Mouse (Mus musculus): Measurements from ENCODE around the gene Rnf10.

Rnf10 gene

DNA sequence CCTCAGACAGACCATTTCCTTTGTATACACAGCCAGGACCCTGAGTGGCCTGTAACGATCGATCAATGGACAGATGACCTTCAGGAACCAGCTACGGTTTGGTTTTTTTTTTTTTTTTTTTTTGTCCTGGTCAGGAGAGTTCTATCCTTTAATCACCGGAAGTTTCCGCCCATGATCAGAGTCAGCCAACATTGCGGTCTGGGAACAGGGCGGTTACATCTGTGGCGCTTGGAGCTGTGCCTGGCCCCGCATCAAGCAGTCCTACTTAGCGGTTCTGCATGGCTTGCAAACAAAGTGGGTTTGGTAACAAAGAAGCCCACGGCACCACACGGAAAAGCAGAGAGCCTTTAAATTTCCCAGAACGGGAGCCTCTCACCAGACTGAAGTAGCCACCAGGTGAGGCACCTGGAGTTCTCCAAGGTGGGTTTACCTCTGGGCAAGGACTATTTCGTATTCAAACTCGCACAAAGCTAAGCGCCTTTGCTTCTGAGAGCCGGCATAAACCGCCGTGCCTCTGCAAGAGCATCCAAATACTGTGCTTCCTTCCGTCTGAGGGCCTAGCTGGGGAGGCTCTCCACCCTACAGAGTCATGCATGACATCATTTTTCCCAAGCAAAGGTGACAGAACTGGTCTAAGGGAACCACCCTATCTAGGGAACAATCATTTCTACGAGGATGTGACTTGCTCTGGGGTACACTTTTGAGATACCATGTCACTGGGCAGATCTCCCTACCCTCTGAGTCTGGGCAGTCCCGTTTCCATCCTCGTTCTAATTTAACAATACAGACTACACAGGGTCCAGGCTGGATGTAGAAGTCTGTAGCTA lies 68.8 kb downstream of the Rnf10 start:
- DNase-seq (ENCODE audit: low read depth, low spot score) = no peak

DNA sequence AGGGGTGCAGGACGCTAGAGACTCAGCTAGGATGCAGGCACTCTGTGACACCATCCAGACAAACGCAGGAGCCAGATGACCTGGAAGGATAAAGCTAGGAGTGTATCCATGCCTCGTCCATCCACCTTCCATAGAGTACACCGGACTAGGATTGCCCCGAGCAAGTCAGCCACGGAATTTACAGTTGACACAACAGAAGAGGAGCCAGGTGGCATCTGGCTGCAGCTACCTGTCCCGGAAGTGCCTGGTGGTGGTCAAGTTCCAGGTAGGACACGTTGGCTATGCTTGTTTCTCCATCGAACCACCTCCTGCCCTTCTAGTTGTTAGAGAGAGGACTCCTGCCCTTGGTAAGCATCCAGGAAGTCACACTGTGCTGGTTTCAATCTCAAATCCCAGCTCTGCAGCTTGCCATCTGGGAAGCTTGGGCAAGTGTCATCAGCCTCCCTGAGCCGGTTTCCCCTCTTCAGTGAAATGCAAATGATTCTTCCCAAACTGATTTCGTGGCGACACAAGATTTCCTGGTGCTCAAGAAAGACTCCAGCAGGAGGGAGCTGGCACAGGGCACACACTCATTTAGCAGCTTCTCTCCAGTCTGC lies 78.0 kb downstream of the Rnf10 start:
- no peak for DNase-seq (ENCODE audit: low read depth, low spot score)

DNA sequence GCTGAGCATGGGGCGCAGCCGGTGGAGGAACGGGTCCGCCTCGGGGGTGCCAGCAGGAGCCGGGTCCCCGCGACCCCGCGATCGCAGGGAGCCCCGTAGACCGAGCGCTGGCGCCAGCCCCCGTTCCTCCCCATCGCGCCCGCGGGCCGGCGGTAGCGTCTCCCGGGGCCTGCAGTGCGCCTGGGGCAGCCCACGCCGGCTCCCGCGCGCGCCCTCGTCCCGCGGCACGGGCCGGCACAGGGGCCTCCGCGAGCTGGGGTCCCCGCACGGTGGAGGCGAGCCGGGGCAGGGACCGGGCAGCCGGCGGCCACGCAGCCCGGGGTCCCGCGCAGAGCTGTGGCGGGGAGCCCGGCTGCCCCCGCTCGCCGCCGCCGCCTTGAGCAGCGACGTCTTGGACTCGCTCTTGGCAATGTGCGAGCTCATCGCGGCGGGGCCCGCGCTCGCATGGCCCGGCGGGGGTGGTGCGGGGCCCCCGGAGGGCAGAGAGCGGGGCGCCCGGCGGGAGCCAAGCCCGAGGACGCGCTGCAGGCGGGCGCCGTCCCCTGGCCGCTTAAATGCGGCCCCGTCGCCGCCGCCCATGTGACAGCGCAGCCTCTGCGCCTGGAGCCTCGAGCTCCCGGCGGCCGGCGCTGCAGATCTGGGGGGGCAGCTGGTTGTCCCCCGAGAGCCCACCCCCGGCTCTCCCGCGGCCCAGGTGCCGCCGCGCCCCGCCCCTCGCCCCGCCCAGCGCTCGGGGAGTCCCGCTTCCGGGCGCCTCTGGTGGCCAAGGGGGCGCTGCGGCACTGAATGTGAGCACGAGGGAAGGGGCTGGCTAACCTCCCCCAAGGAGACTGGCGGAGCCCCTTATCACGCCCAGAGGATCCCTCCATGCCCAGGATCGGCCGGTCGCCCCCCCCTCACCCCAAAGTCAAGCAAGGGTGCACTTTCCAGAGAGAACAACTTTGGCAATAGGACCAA lies 78.8 kb downstream of the Rnf10 start, which contains the start of gene Cabp1:
Cabp1 (minus strand) TSS at position 713 of the 957 bp plus-strand sequence.
- DNase-seq (ENCODE audit: low read depth, low spot score) = no peak

DNA sequence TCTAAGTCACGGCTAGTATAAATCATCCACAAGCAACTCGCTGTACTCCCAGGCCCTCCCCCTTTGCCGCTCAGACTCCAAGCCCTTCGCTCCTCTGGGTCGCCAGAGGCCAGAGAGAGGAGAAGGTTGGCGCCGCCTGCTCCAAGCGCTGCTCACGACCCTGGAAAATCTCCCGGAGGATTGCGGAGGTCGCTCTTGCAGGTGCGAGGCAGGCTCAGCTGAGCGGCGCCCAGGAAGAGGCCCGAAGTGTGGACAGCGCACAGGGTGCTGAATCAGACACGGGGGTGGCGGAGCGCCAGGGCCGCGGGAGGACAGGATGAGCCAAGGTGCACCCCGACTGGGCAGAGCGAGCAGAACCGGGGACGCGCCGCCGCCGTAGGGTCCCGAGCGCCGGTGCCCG lies 79.5 kb downstream of the Rnf10 start:
- DNase-seq (ENCODE audit: low read depth, low spot score) = no peak

DNA sequence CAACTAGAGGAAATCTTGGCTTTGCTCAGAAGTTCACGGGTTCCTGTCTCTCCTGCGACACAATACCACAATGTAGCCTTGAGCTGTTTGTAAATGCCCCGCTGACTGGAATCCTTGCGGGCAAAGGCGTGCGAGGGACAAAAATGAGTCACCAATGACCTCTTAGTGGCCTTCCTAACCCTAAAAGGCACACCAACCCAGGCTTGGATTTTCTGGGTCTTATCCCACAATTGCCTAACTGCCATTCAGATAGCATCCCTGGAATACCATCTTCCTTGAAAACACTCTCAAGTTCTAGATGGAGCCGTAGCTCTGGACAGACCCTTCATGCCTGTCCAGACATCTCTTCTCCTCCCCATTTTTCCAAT lies 79.9 kb downstream of the Rnf10 start:
- DNase-seq (ENCODE audit: low read depth, low spot score) = no peak

DNA sequence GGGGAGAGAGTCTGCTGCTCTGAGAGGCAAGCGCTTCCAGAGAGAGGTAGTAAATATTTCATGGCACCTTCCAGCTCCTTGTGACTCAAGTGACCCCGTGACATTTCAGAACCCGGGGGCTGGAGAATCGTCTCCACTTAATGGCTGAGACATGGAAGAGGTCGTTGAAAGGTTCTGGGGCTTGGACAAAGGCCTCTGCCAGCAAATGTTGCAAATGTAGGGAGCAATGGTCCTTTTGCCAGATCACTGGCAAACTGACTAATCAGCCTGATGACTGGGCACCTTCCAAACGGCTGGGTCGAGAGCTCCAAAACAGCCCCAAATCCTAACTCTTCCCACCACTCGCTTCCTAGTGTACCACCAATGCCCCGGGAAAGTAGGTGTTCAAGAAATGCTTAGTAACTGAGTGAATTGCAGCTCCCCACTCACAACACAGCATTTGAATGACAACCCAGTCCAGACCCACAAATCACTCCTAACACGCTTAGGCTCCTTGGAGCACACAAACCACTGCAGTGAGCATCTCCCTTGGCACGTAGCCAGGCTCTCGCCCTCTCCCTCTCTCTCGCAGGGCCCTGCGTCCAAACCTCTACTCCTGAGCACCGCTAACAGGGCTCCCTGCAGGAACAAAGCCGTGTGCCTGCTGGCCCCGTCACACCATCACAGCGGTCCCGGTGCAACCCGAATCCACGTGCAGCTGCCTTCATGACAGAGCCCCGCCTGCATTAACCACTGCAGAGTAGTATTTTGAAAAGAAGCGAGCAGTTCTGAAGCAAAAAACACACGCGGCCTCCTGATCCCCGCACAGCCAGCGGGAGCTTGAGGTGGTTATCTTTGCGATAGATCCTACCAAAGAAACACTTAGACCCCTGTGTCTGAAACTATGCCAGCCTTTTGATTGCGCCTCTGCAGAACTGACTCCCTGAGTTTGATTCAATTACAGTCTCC lies 80.5 kb downstream of the Rnf10 start:
- no peak for DNase-seq (ENCODE audit: low read depth, low spot score)
